Mouse (Mus musculus): ENCODE results near the gene Ier3. TPM values are rescaled to one million over a fixed set of nuclear protein-coding genes. Genes with fewer than 3 reads are reported as not detected.

The Ier3 gene
- 2.7 and 3.4 TPM in 2 replicates for polyA plus RNA-seq (2014; fragmentation: Nextera tagmentation; extraction: Ambion mirVana)

DNA sequence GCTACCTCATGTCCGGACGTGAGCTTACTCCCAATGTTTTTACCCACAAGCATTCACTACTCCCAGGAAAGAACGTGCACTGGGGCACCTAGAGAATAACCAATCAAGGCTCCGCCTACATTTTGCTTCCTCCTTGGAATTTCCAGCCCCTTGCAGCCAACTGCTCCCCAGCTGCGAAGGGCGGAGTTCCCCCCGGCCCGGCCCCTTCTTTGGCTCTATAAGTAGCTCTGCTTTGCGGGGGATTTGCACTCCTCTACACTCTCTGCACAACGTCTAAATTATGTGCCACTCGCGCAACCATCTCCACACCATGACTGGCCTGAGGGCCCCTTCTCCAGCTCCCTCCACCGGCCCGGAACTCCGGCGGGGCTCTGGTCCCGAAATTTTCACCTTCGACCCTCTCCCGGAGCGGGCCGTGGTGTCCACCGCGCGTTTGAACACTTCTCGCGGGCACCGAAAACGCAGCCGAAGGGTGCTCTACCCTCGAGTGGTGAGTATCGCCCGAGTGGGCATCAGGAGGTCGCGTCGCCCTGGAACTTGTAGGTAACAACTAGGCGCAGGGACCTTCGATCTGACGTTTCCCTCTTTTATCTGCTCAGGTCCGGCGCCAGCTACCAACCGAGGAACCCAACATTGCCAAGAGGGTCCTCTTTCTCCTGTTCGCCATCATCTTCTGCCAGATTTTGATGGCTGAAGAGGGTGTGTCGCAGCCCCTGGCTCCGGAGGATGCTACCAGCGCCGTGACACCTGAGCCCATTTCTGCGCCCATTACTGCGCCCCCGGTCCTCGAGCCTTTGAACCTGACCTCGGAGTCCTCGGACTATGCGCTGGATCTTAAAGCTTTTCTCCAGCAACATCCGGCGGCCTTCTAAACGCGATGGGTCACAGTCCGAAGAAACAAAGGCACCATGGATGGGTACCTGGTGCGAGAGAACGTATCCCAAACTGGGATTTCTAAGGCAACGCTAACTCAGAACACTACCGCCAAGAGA is at the start of gene Ier3:
Gene Ier3 (plus strand): TSS at position 246 of the 992 bp plus-strand sequence.
- Histone ChIP-seq H3K4me1 (ENCODE audit: control insufficient read depth, insufficient read depth, low read length) (peaks cover 6% of the 10 kb centered on the region), H3K27me3 (ENCODE audit: control insufficient read depth, insufficient read depth, low read length) (no peaks in the 10 kb centered on the region; the same call in 1 of the 2 replicates), H3K36me3 (replicated peaks; ENCODE audit: control insufficient read depth, insufficient read depth, low read depth, low read length) (no peaks in the 10 kb centered on the region), H3K9me3 (replicated peaks; ENCODE audit: control insufficient read depth, low read length) (no peaks in the 10 kb centered on the region), H3K4me3 (ENCODE audit: low read depth, low read length) (peak within 1 kb of the TSS; percentile 58), H3K27ac (replicated peaks; ENCODE audit: low read depth, low read length) (no peak within 1 kb of the TSS), H3K4me2 (ENCODE audit: low read depth, low read length) (peak within 1 kb of the TSS; percentile 95), H3K9ac (replicated peaks; ENCODE audit: low read length) (peak within 1 kb of the TSS; percentile 57)
- DNase-seq (ENCODE audit: low spot score) = peak; percentile 84
- 0 out of 2 replicates have a peak, but pooled peaks have one; percentile 1 for ATAC-seq (replicated peaks; ENCODE audit: insufficient number of reproducible peaks, low FRiP score, low TSS enrichment, low read depth)
- under 1% methylated on average over 62 of the region's 62 CpGs for WGBS

DNA sequence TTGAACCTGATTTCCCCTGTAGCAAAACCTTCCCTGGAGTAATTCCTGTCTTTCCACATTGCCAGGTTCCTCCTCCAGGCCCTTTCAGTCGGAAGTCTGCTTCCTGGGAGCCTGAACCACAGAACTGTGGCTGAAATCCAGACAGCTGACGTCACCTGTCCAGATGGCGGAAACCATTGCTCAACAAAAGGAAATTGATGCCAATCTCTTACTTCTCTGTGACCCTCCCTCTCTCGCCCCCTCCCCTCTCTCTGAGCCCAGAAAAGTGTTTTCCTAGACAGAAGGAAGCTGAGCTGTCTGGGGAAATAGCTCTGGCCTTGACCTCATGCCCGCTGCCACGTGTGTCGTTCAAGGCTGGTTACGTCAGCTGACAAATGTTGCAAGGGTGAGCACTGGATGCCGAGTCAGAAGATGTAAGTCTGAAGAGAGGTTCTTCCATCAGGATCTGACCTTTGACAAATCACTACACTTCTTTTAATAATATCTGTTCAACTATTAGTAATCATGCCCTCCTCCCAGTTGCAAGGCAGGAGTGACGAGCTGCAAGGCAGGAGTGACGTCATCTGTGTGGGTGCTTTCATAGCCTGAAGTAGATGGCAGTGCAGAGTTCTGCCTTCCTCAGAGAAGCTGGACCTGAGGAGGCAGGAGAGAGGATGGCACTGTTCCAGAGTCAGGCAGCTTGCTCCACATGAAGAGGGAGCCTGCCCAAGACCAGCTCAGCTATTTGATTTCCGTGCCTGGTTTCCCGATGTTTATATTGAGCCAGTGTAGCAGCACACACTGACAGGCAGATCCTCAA is 44.5 kb upstream of the Ier3 start:
- DNase-seq (ENCODE audit: low spot score) (peak; percentile 47), ATAC-seq (replicated peaks; ENCODE audit: insufficient number of reproducible peaks, low FRiP score, low TSS enrichment, low read depth) (no peak; the same call in 1 of the 2 replicates)
- Histone ChIP-seq H3K27me3 (ENCODE audit: control insufficient read depth, insufficient read depth, low read length) (no peaks in the 10 kb centered on the region), H3K27ac (replicated peaks; ENCODE audit: low read depth, low read length) (0 out of 2 replicates have a peak overlapping the region, but pooled peaks have one; percentile 13), H3K9ac (replicated peaks; ENCODE audit: low read length) (no peak overlapping the region), H3K4me2 (ENCODE audit: low read depth, low read length) (no peak overlapping the region), H3K36me3 (replicated peaks; ENCODE audit: control insufficient read depth, insufficient read depth, low read depth, low read length) (no peaks in the 10 kb centered on the region), H3K9me3 (replicated peaks; ENCODE audit: control insufficient read depth, low read length) (no peaks in the 10 kb centered on the region), H3K4me3 (ENCODE audit: low read depth, low read length) (no peak overlapping the region), H3K4me1 (ENCODE audit: control insufficient read depth, insufficient read depth, low read length) (no peaks in the 10 kb centered on the region)
- 47% methylated on average over 13 of the region's 13 CpGs for WGBS

DNA sequence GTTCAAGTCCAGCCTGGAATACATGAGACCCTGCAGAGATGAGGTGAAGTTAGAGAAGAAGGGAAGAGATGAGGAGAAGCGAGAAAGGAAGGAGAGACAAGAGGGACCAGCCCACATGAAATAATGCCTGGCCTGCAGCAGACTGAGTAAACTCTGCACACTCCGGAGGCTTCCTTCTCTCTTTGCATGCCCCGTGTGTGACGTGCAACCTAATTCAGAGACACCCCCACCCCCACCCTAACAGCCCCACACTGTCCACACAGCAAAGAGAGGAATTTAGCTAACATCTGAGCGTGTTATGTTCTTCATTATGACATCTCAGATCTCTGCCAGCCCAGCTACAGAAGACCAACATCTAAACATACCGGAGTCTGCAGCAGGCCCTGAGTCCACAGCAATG is 42.5 kb upstream of the Ier3 start:
- H3K27me3 ChIP-seq (ENCODE audit: control insufficient read depth, insufficient read depth, low read length) = no peaks in the 10 kb centered on the region
- ATAC-seq (replicated peaks; ENCODE audit: insufficient number of reproducible peaks, low FRiP score, low TSS enrichment, low read depth) = no peak
- WGBS = 70% methylated on average over 6 of the region's 6 CpGs
- no peak overlapping the region for H3K27ac ChIP-seq (replicated peaks; ENCODE audit: low read depth, low read length)
- H3K4me1 ChIP-seq (ENCODE audit: control insufficient read depth, insufficient read depth, low read length) = no peaks in the 10 kb centered on the region
- H3K36me3 ChIP-seq (replicated peaks; ENCODE audit: control insufficient read depth, insufficient read depth, low read depth, low read length) = no peaks in the 10 kb centered on the region
- H3K9ac ChIP-seq (replicated peaks; ENCODE audit: low read length) = no peak overlapping the region
- no peak overlapping the region for H3K4me2 ChIP-seq (ENCODE audit: low read depth, low read length)
- no peak for DNase-seq (ENCODE audit: low spot score)
- H3K9me3 ChIP-seq (replicated peaks; ENCODE audit: control insufficient read depth, low read length) = no peaks in the 10 kb centered on the region
- no peak overlapping the region for H3K4me3 ChIP-seq (ENCODE audit: low read depth, low read length)

- H3K27me3 ChIP-seq (ENCODE audit: control insufficient read depth, insufficient read depth, low read length) = no peaks in the 10 kb centered on the region
- no peak overlapping the region for H3K4me2 ChIP-seq (ENCODE audit: low read depth, low read length)
- no peak for ATAC-seq (replicated peaks; ENCODE audit: insufficient number of reproducible peaks, low FRiP score, low TSS enrichment, low read depth)
- no peaks in the 10 kb centered on the region for H3K36me3 ChIP-seq (replicated peaks; ENCODE audit: control insufficient read depth, insufficient read depth, low read depth, low read length)
- WGBS = 70% methylated on average over 10 of the region's 10 CpGs
- no peak overlapping the region for H3K9ac ChIP-seq (replicated peaks; ENCODE audit: low read length)
- DNase-seq (ENCODE audit: low spot score) = no peak
- no peaks in the 10 kb centered on the region for H3K9me3 ChIP-seq (replicated peaks; ENCODE audit: control insufficient read depth, low read length)
- no peak overlapping the region for H3K4me3 ChIP-seq (ENCODE audit: low read depth, low read length)
- H3K4me1 ChIP-seq (ENCODE audit: control insufficient read depth, insufficient read depth, low read length) = no peaks in the 10 kb centered on the region
- H3K27ac ChIP-seq (replicated peaks; ENCODE audit: low read depth, low read length) = no peak overlapping the region
These were observed 41.8 kb upstream of the Ier3 start for GRCm38 (mm10) chr17:35779466-35780205.

DNA sequence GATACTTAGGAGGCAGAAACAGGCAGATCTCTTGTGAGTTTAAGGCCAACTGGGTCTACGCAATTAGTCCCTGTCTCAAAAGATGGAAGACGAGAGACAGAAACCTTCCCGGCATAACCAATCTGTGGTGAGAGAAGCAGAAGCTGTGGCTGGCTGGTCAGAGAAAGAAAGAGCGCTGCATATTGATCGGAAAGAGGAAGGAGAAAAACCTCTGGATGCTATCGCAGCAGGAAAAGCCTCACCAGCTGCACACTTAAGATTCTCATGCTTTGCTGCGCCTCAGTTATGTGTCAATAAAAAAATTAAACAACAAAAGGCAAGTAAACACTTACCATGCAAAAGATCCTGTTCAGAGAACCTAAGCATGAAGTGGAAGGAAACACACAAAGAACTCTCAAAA is 41.1 kb upstream of the Ier3 start:
- no peak overlapping the region for H3K4me2 ChIP-seq (ENCODE audit: low read depth, low read length)
- H3K4me3 ChIP-seq (ENCODE audit: low read depth, low read length) = no peak overlapping the region
- no peaks in the 10 kb centered on the region for H3K27me3 ChIP-seq (ENCODE audit: control insufficient read depth, insufficient read depth, low read length)
- ATAC-seq (replicated peaks; ENCODE audit: insufficient number of reproducible peaks, low FRiP score, low TSS enrichment, low read depth) (no peak), DNase-seq (ENCODE audit: low spot score) (no peak)
- no peaks in the 10 kb centered on the region for H3K36me3 ChIP-seq (replicated peaks; ENCODE audit: control insufficient read depth, insufficient read depth, low read depth, low read length)
- no peaks in the 10 kb centered on the region for H3K4me1 ChIP-seq (ENCODE audit: control insufficient read depth, insufficient read depth, low read length)
- no peak overlapping the region for H3K27ac ChIP-seq (replicated peaks; ENCODE audit: low read depth, low read length)
- no peaks in the 10 kb centered on the region for H3K9me3 ChIP-seq (replicated peaks; ENCODE audit: control insufficient read depth, low read length)
- WGBS = 94% methylated on average over 7 of the region's 7 CpGs
- H3K9ac ChIP-seq (replicated peaks; ENCODE audit: low read length) = no peak overlapping the region

DNA sequence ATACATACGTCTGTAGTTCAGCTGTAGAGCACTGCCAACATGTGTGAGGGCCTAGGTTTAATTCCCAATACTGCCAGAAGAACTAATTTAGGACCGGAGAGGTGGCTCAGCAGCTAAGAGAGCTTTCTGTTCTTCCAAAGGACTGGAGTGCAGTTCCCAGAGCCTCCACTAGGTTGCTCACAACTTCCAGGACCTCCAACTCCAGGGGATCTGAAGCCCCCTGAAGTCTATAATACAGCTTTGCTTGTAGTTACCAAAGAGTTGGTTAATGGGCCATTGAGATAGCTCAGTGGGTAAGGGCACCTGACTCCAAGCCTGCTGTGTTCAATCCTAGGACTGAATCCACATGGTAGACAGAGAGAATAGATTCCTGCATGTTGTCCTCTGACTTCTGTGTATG is 39.1 kb upstream of the Ier3 start:
- Histone ChIP-seq H3K4me3 (ENCODE audit: low read depth, low read length) (no peak overlapping the region), H3K27me3 (ENCODE audit: control insufficient read depth, insufficient read depth, low read length) (no peaks in the 10 kb centered on the region), H3K9me3 (replicated peaks; ENCODE audit: control insufficient read depth, low read length) (no peaks in the 10 kb centered on the region), H3K27ac (replicated peaks; ENCODE audit: low read depth, low read length) (no peak overlapping the region), H3K9ac (replicated peaks; ENCODE audit: low read length) (no peak overlapping the region), H3K36me3 (replicated peaks; ENCODE audit: control insufficient read depth, insufficient read depth, low read depth, low read length) (no peaks in the 10 kb centered on the region), H3K4me1 (ENCODE audit: control insufficient read depth, insufficient read depth, low read length) (no peaks in the 10 kb centered on the region), H3K4me2 (ENCODE audit: low read depth, low read length) (no peak overlapping the region)
- ATAC-seq (replicated peaks; ENCODE audit: insufficient number of reproducible peaks, low FRiP score, low TSS enrichment, low read depth) (no peak), DNase-seq (ENCODE audit: low spot score) (peak; percentile 39)
- WGBS = 65% methylated on average over 2 of the region's 2 CpGs

DNA sequence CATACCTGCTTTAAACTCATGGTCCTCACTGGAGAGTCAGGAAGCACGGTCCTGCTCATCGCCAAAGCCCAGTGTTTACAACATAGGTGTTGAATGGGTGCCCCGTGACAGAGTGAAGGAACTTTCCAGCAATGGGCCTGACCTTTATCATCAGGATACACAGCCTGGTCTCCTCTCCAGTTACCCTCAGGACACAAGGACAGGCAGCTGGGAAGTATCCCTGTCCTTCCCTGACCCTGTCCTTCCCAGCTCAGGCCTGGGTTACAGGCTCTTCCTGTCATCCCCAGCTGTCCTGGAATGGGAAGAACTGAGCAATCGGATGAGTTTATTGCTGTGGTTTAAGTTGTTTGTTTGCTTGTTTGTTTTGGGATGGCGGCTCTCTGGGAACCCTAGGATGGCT is 38.6 kb upstream of the Ier3 start:
- 88% methylated on average over 5 of the region's 5 CpGs for WGBS

More for the DNA sequence above, 38.6 kb upstream of the Ier3 start:
- Histone ChIP-seq H3K27me3 (ENCODE audit: control insufficient read depth, insufficient read depth, low read length) (no peaks in the 10 kb centered on the region), H3K4me2 (ENCODE audit: low read depth, low read length) (no peak overlapping the region), H3K9ac (replicated peaks; ENCODE audit: low read length) (no peak overlapping the region), H3K9me3 (replicated peaks; ENCODE audit: control insufficient read depth, low read length) (no peaks in the 10 kb centered on the region), H3K27ac (replicated peaks; ENCODE audit: low read depth, low read length) (no peak overlapping the region), H3K4me1 (ENCODE audit: control insufficient read depth, insufficient read depth, low read length) (no peaks in the 10 kb centered on the region), H3K4me3 (ENCODE audit: low read depth, low read length) (no peak overlapping the region), H3K36me3 (replicated peaks; ENCODE audit: control insufficient read depth, insufficient read depth, low read depth, low read length) (no peaks in the 10 kb centered on the region)
- no peak for ATAC-seq (replicated peaks; ENCODE audit: insufficient number of reproducible peaks, low FRiP score, low TSS enrichment, low read depth)
- DNase-seq (ENCODE audit: low spot score) = no peak

Measured in embryonic facial prominence, embryonic 11.5 days (tissue).